Mouse (Mus musculus) midbrain, embryonic 13.5 days (tissue): Measurements from ENCODE around the gene S100pbp. TPM values are rescaled to one million over a fixed set of nuclear protein-coding genes. Genes with fewer than 3 reads are reported as not detected.
A peak's percentile ranks its signal among the peaks of the same experiment; 100 is the strongest.

ENCODE experiments used
- ATAC-seq: fragments of 200-750 bp; cut with Nextera tagmentation; 2 replicates; pipeline ENCODE4 v1.8.0; 2017; ENCODE audit warnings: mild to moderate bottlenecking, moderate TSS enrichment, moderate library complexity
- H3K27ac ChIP-seq: fragments of 300-500 bp; sonication (generic); 2 replicates; pipeline ENCODE4 v1.5.1; 2015; ENCODE audit warnings: inconsistent platforms, mild to moderate bottlenecking, moderate library complexity
- H3K27me3 ChIP-seq: fragments of 300-500 bp; sonication (generic); 2 replicates; pipeline ENCODE4 v1.6.1; 2015; ENCODE audit warnings: mild to moderate bottlenecking, inconsistent platforms
- H3K36me3 ChIP-seq: fragments of 300-500 bp; sonication (generic); 2 replicates; pipeline ENCODE4 v1.6.1; 2015; ENCODE audit warnings: mild to moderate bottlenecking, inconsistent platforms
- H3K4me1 ChIP-seq: fragments of 300-500 bp; sonication (generic); replicated peaks from 2 replicates; pipeline ENCODE4 v1.6.1; 2015; ENCODE audit warnings: inconsistent platforms
- H3K4me2 ChIP-seq: fragments of 300-500 bp; sonication (generic); replicated peaks from 2 replicates; pipeline ENCODE4 v1.6.1; 2015; ENCODE audit warnings: moderate library complexity, mild to moderate bottlenecking, inconsistent platforms
- H3K4me3 ChIP-seq: fragments of 300-500 bp; sonication (generic); replicated peaks from 2 replicates; pipeline ENCODE4 v1.5.1; 2015; ENCODE audit warnings: mild to moderate bottlenecking, inconsistent platforms
- H3K9ac ChIP-seq: fragments of 300-500 bp; sonication (generic); replicated peaks from 2 replicates; pipeline ENCODE4 v1.6.1; 2015; ENCODE audit warnings: mild to moderate bottlenecking, inconsistent platforms
- H3K9me3 ChIP-seq: fragments of 300-500 bp; sonication (generic); 2 replicates; pipeline ENCODE4 v1.6.1; 2016; ENCODE audit warnings: mild to moderate bottlenecking, inconsistent platforms
- WGBS: fragments of 180-500 bp; shearing (Covaris S2); methylation state at CpG from one replicate; pipeline ENCODE4 v1.1.7; 2015; 5-methylcytosine and 5-hydroxymethylcytosine counted together
- polyA plus RNA-seq: library from polyadenylated mRNA; unstranded; fragments of >200 nt; fragmentation: Nextera tagmentation; extraction: Ambion mirVana; gene quantifications from 2 replicates; pipeline ENCODE4 v1.2.1, GENCODE M21; 2015

S100pbp gene
- polyA plus RNA-seq, 1 experiment from 2014 or later: 19.9 TPM

GRCm38 (mm10) chr4:129227985-129228381, 38.5 kb upstream of the S100pbp start:
- H3K4me2 ChIP-seq: peak overlapping the region; percentile 67
- H3K4me3 ChIP-seq: peak overlapping the region; percentile 55
- 24% methylated on average over 8 of the region's 8 CpGs for WGBS

GRCm38 (mm10) chr4:129227170-129227984, 37.9 kb upstream of the S100pbp start:
- Histone ChIP-seq H3K36me3 (peaks cover 29% of the 10 kb centered on the region), H3K9ac (peak overlapping the region; percentile 80), H3K9me3 (no peaks in the 10 kb centered on the region), H3K27ac (peak overlapping the region; percentile 76), H3K4me1 (peaks cover 58% of the 10 kb centered on the region), H3K4me2 (peak overlapping the region; percentile 67), H3K27me3 (peaks cover 15% of the 10 kb centered on the region), H3K4me3 (peak overlapping the region; percentile 55)
- peak; percentile 31 for ATAC-seq
- 5% methylated on average over 22 of the region's 22 CpGs for WGBS

More at GRCm38 (mm10) chr4:129227985-129228381, 38.5 kb upstream of the S100pbp start:
- H3K9me3 ChIP-seq: no peaks in the 10 kb centered on the region
- peaks cover 15% of the 10 kb centered on the region for H3K27me3 ChIP-seq
- H3K9ac ChIP-seq: peak overlapping the region; percentile 80
- peaks cover 22% of the 10 kb centered on the region for H3K36me3 ChIP-seq
- peaks cover 56% of the 10 kb centered on the region for H3K4me1 ChIP-seq
- peak overlapping the region; percentile 76 for H3K27ac ChIP-seq
- ATAC-seq: peak; percentile 8; the same call in 1 of the 2 replicates

GRCm38 (mm10) chr4:129226441-129226963, 37.0 kb upstream of the S100pbp start:
- Histone ChIP-seq H3K4me1 (peaks cover 55% of the 10 kb centered on the region), H3K9ac (peak overlapping the region; percentile 80), H3K27me3 (peaks cover 15% of the 10 kb centered on the region), H3K27ac (peak overlapping the region; percentile 76; the same call in 1 of the 2 replicates), H3K4me3 (peak overlapping the region; percentile 55), H3K4me2 (peak overlapping the region; percentile 67), H3K36me3 (peaks cover 36% of the 10 kb centered on the region), H3K9me3 (no peaks in the 10 kb centered on the region)
- 20% methylated on average over 5 of the region's 5 CpGs for WGBS
- ATAC-seq: no peak

- no peak overlapping the region for H3K27ac ChIP-seq
- H3K9ac ChIP-seq: no peak overlapping the region
- no peak overlapping the region for H3K4me3 ChIP-seq
- 97% methylated on average over 12 of the region's 12 CpGs for whole genome bisulfite sequencing
- H3K9me3 ChIP-seq: no peaks in the 10 kb centered on the region
- peaks cover 57% of the 10 kb centered on the region for H3K4me1 ChIP-seq
- ATAC-seq: no peak
- H3K4me2 ChIP-seq: peak overlapping the region; percentile 67; the same call in 1 of the 2 replicates
- H3K36me3 ChIP-seq: peaks cover 45% of the 10 kb centered on the region
- peaks cover 15% of the 10 kb centered on the region for H3K27me3 ChIP-seq
Measured at GRCm38 (mm10) chr4:129225315-129225714, 35.8 kb upstream of the S100pbp start.

GRCm38 (mm10) chr4:129223421-129224281, 34.1 kb upstream of the S100pbp start:
- WGBS: 20% methylated on average over 55 of the region's 55 CpGs
- peak; percentile 51 for ATAC-seq
- H3K9me3 ChIP-seq: no peaks in the 10 kb centered on the region
- peak overlapping the region; percentile 57 for H3K4me2 ChIP-seq
- H3K4me1 ChIP-seq: peaks cover 57% of the 10 kb centered on the region
- peak overlapping the region; percentile 27; the same call in 1 of the 2 replicates for H3K27ac ChIP-seq
- peaks cover 15% of the 10 kb centered on the region for H3K27me3 ChIP-seq
- peak overlapping the region; percentile 21 for H3K4me3 ChIP-seq
- peak overlapping the region; percentile 59 for H3K9ac ChIP-seq
- peaks cover 62% of the 10 kb centered on the region for H3K36me3 ChIP-seq

GRCm38 (mm10) chr4:129222019-129222925, 32.7 kb upstream of the S100pbp start:
- Histone ChIP-seq H3K27me3 (peaks cover 15% of the 10 kb centered on the region), H3K4me2 (no peak overlapping the region), H3K9ac (no peak overlapping the region), H3K4me3 (no peak overlapping the region), H3K9me3 (no peaks in the 10 kb centered on the region), H3K27ac (no peak overlapping the region), H3K4me1 (peaks cover 45% of the 10 kb centered on the region), H3K36me3 (peaks cover 76% of the 10 kb centered on the region)
- WGBS: 75% methylated on average over 31 of the region's 31 CpGs
- no peak for ATAC-seq

GRCm38 (mm10) chr4:129221097-129222010, 31.8 kb upstream of the S100pbp start:
- Histone ChIP-seq H3K4me1 (peaks cover 36% of the 10 kb centered on the region), H3K27me3 (peaks cover 15% of the 10 kb centered on the region), H3K4me2 (no peak overlapping the region), H3K27ac (no peak overlapping the region), H3K4me3 (no peak overlapping the region), H3K9ac (no peak overlapping the region; the same call in 1 of the 2 replicates), H3K36me3 (peaks cover 85% of the 10 kb centered on the region), H3K9me3 (no peaks in the 10 kb centered on the region)
- 76% methylated on average over 23 of the region's 23 CpGs for WGBS
- no peak for ATAC-seq

- H3K36me3 ChIP-seq: peaks cover 90% of the 10 kb centered on the region
- H3K4me1 ChIP-seq: peaks cover 28% of the 10 kb centered on the region
- peaks cover 13% of the 10 kb centered on the region for H3K27me3 ChIP-seq
- 0 out of 2 replicates have a peak overlapping the region, but pooled peaks have one; percentile 11 for H3K27ac ChIP-seq
- no peak overlapping the region for H3K4me2 ChIP-seq
- H3K9me3 ChIP-seq: no peaks in the 10 kb centered on the region
- 79% methylated on average over 7 of the region's 7 CpGs for WGBS
- 0 out of 2 replicates have a peak overlapping the region, but pooled peaks have one; percentile 4 for H3K9ac ChIP-seq
- no peak for ATAC-seq
- H3K4me3 ChIP-seq: no peak overlapping the region
Measured at GRCm38 (mm10) chr4:129220376-129221089, 31.0 kb upstream of the S100pbp start.

- no peak for ATAC-seq
- no peaks in the 10 kb centered on the region for H3K27me3 ChIP-seq
- no peak overlapping the region for H3K4me2 ChIP-seq
- H3K4me1 ChIP-seq: peaks cover 18% of the 10 kb centered on the region
- peaks cover 93% of the 10 kb centered on the region for H3K36me3 ChIP-seq
- H3K4me3 ChIP-seq: no peak overlapping the region
- H3K27ac ChIP-seq: no peak overlapping the region
- H3K9ac ChIP-seq: no peak overlapping the region
- no peaks in the 10 kb centered on the region for H3K9me3 ChIP-seq
- 86% methylated on average over 10 of the region's 10 CpGs for WGBS
Measured at GRCm38 (mm10) chr4:129219198-129219597, 29.7 kb upstream of the S100pbp start.
